7 mouse cellular contexts compared by ENCODE assay signal in genomic region chr19:47919126-47919965, GRCm38 (mm10). TPM values are rescaled to one million over a fixed set of nuclear protein-coding genes. Genes with fewer than 3 reads are reported as not detected.
A peak's percentile ranks its signal among the peaks of the same experiment; 100 is the strongest.
DNase-seq lines count a peak whose midpoint lies in the region; ATAC-seq lines count a peak whose summit lies in the region.

Gene Cfap43 (minus strand): TSS chr19:47919287.
Gene Itprip (minus strand): TSS chr19:47919299.

- peak; percentile 86 to 96 for DNase-seq in adrenal gland, adult (ENCODE audit: inconsistent age in 2 of 2, low spot score in 1 of 2)
- peak; percentile 92 for DNase-seq in embryonic facial prominence, embryonic 11.5 days (ENCODE audit: low spot score)
- peak; percentile 93 to 94 for DNase-seq in heart, adult 18-20 months
- DNase-seq in kidney, adult 18-20 months = peak; percentile 86
- peak; percentile 87 for DNase-seq in limb, embryonic 11.5 days (ENCODE audit: low spot score)
- DNase-seq in spleen, adult 12 weeks (ENCODE audit: low spot score) = peak; percentile 74

- no peaks in the 10 kb centered on the region; the same call in 1 of the 2 replicates for H3K4me1 ChIP-seq in embryonic facial prominence, embryonic 11.5 days (ENCODE audit: control insufficient read depth, insufficient read depth, low read length)
- H3K4me1 ChIP-seq in limb, embryonic 11.5 days (ENCODE audit: control insufficient read depth, insufficient read depth, low read length) = peaks cover 20% of the 10 kb centered on the region
- peaks cover 24% of the 10 kb centered on the region for H3K4me1 ChIP-seq in midbrain, embryonic 13.5 days (replicated peaks)

- peak; percentile 80 for ATAC-seq in embryonic facial prominence, embryonic 11.5 days (replicated peaks; ENCODE audit: insufficient number of reproducible peaks, low FRiP score, low TSS enrichment, low read depth)
- peak; percentile 74 for ATAC-seq in limb, embryonic 11.5 days (ENCODE audit: insufficient number of reproducible peaks, low FRiP score, low TSS enrichment, low read depth)
- ATAC-seq in midbrain, embryonic 13.5 days = peak; percentile 79

- no peaks in the 10 kb centered on the region for H3K27me3 ChIP-seq in embryonic facial prominence, embryonic 11.5 days (ENCODE audit: control insufficient read depth, insufficient read depth, low read length)
- no peaks in the 10 kb centered on the region for H3K27me3 ChIP-seq in limb, embryonic 11.5 days (ENCODE audit: control insufficient read depth, insufficient read depth, low read length)
- H3K27me3 ChIP-seq in midbrain, embryonic 13.5 days = no peaks in the 10 kb centered on the region

- peak within 1 kb of the TSS; percentile 81 for H3K27ac ChIP-seq in embryonic facial prominence, embryonic 11.5 days (replicated peaks; ENCODE audit: low read depth, low read length)
- peak within 1 kb of the TSS; percentile 93 for H3K27ac ChIP-seq in limb, embryonic 11.5 days (replicated peaks; ENCODE audit: low read depth, low read length)
- peak within 1 kb of the TSS; percentile 84 for H3K27ac ChIP-seq in midbrain, embryonic 13.5 days

- WGBS in embryonic facial prominence, embryonic 11.5 days = under 1% methylated on average over 48 of the region's 48 CpGs
- whole genome bisulfite sequencing in limb, embryonic 11.5 days = under 1% methylated on average over 48 of the region's 48 CpGs
- under 1% methylated on average over 47 of the region's 48 CpGs for whole genome bisulfite sequencing in midbrain, embryonic 13.5 days

- no peaks in the 10 kb centered on the region for H3K36me3 ChIP-seq in embryonic facial prominence, embryonic 11.5 days (replicated peaks; ENCODE audit: control insufficient read depth, insufficient read depth, low read depth, low read length)
- no peaks in the 10 kb centered on the region for H3K36me3 ChIP-seq in limb, embryonic 11.5 days (ENCODE audit: control insufficient read depth, insufficient read depth, low read length)
- H3K36me3 ChIP-seq in midbrain, embryonic 13.5 days = no peaks in the 10 kb centered on the region

- no peaks in the 10 kb centered on the region for H3K9me3 ChIP-seq in embryonic facial prominence, embryonic 11.5 days (replicated peaks; ENCODE audit: control insufficient read depth, low read length)
- H3K9me3 ChIP-seq in limb, embryonic 11.5 days (ENCODE audit: control insufficient read depth, low read length) = no peaks in the 10 kb centered on the region
- H3K9me3 ChIP-seq in midbrain, embryonic 13.5 days = no peaks in the 10 kb centered on the region

- H3K9ac ChIP-seq in embryonic facial prominence, embryonic 11.5 days (replicated peaks; ENCODE audit: low read length) = peak within 1 kb of the TSS; percentile 91
- H3K9ac ChIP-seq in limb, embryonic 11.5 days (ENCODE audit: low read length) = peak within 1 kb of the TSS; percentile 96
- H3K9ac ChIP-seq in midbrain, embryonic 13.5 days (replicated peaks) = peak within 1 kb of the TSS; percentile 77

- peak within 1 kb of the TSS; percentile 42 for H3K4me2 ChIP-seq in embryonic facial prominence, embryonic 11.5 days (ENCODE audit: low read depth, low read length)
- peak within 1 kb of the TSS; percentile 81 for H3K4me2 ChIP-seq in limb, embryonic 11.5 days (ENCODE audit: low read depth, severe bottlenecking)
- H3K4me2 ChIP-seq in midbrain, embryonic 13.5 days (replicated peaks) = peak within 1 kb of the TSS; percentile 91

- H3K4me3 ChIP-seq in embryonic facial prominence, embryonic 11.5 days (ENCODE audit: low read depth, low read length) = peak within 1 kb of the TSS; percentile 83
- peak within 1 kb of the TSS; percentile 81 for H3K4me3 ChIP-seq in limb, embryonic 11.5 days (ENCODE audit: low read depth, low read length)
- H3K4me3 ChIP-seq in midbrain, embryonic 13.5 days (replicated peaks) = peak within 1 kb of the TSS; percentile 81

RNA-seq across cellular contexts. Expression of gene Cfap43, which starts in this region (rescaled TPM):
- 0.06 TPM in 1 of 2 replicates, not detected in the other for polyA plus RNA-seq in embryonic facial prominence, embryonic 11.5 days (2014; fragmentation: Nextera tagmentation; extraction: Ambion mirVana)
- total RNA-seq in heart, adult 18-20 months (2021) = 1 to 10 TPM in 1 of 2 experiments, not detected in 1; 1.1 TPM
- polyA plus RNA-seq in limb, embryonic 11.5 days (2014; fragmentation: Nextera tagmentation; extraction: Ambion mirVana) = 0.04 and 0.27 TPM in 2 replicates
- polyA plus RNA-seq in midbrain, embryonic 13.5 days (2015; fragmentation: Nextera tagmentation; extraction: Ambion mirVana) = 0.24 and 0.36 TPM in 2 replicates

RNA-seq across cellular contexts. Expression of gene Itprip, which starts in this region (rescaled TPM):
- polyA plus RNA-seq in embryonic facial prominence, embryonic 11.5 days (2014; fragmentation: Nextera tagmentation; extraction: Ambion mirVana) = 10.4 and 12.3 TPM in 2 replicates
- 1 to 10 TPM; 8.9 to 9.2 TPM for total RNA-seq in heart, adult 18-20 months (2021)
- 20.0 and 20.3 TPM in 2 replicates for polyA plus RNA-seq in limb, embryonic 11.5 days (2014; fragmentation: Nextera tagmentation; extraction: Ambion mirVana)
- 8.5 and 9.2 TPM in 2 replicates for polyA plus RNA-seq in midbrain, embryonic 13.5 days (2015; fragmentation: Nextera tagmentation; extraction: Ambion mirVana)

Comparison
In these comparisons a context has a peak if more than half of its experiments do, and no peak if none do; other contexts are left out.
1. Peak in every context shown above with its lines: DNase-seq, ATAC-seq, H3K4me3 ChIP-seq and H3K27ac ChIP-seq.